Mouse (Mus musculus): ENCODE measurements around the gene Polr1b. TPM values are rescaled to one million over a fixed set of nuclear protein-coding genes. Genes with fewer than 3 reads are reported as not detected.

Gene Polr1b
- polyA plus RNA-seq, 1 experiment, result 19.1 TPM

GRCm38 (mm10) chr2:129151111-129151510 is 50.3 kb downstream of the Polr1b start:
- no peaks in the 10 kb centered on the region for H3K79me3 ChIP-seq (ENCODE audit: low read depth)
- no peak overlapping the region for H3K4me3 ChIP-seq (ENCODE audit: insufficient read depth, poor library complexity, severe bottlenecking)
- H3K79me2 ChIP-seq (ENCODE audit: control insufficient read depth, insufficient read depth), result no peaks in the 10 kb centered on the region
- H3K36me3 ChIP-seq (ENCODE audit: control insufficient read depth, insufficient read depth), result no peaks in the 10 kb centered on the region
- TF ChIP-seq CEBPB (IDR thresholded peaks at IDR 0.05; ENCODE audit: low read depth) (no peak), MYOD1 (IDR thresholded peaks at IDR 0.05; ENCODE audit: control insufficient read depth, insufficient read length, low read depth) (no peak), MYOG (IDR thresholded peaks at IDR 0.05; ENCODE audit: control insufficient read depth, extremely low read depth, insufficient read length) (no peak), USF1 (IDR thresholded peaks at IDR 0.05; ENCODE audit: low read depth) (no peak), FOSL1 (IDR thresholded peaks at IDR 0.05; ENCODE audit: insufficient read depth, low read length, poor library complexity, severe bottlenecking) (no peak), MAX (IDR thresholded peaks at IDR 0.05) (no peak), CTCF (IDR thresholded peaks at IDR 0.05; ENCODE audit: control insufficient read depth, insufficient read depth, insufficient read length) (no peak)
- no peak overlapping the region for H3ac ChIP-seq (ENCODE audit: control insufficient read depth, insufficient read length, low read depth)
- no peaks in the 10 kb centered on the region for H3K27me3 ChIP-seq (ENCODE audit: control insufficient read depth, insufficient read depth, insufficient read length)

- no peaks in the 10 kb centered on the region for H3K27me3 ChIP-seq (ENCODE audit: control insufficient read depth, insufficient read depth, insufficient read length)
- H3ac ChIP-seq (ENCODE audit: control insufficient read depth, insufficient read length, low read depth), result no peak overlapping the region
- no peaks in the 10 kb centered on the region for H3K79me3 ChIP-seq (ENCODE audit: low read depth)
- no peaks in the 10 kb centered on the region for H3K79me2 ChIP-seq (ENCODE audit: control insufficient read depth, insufficient read depth)
- H3K36me3 ChIP-seq (ENCODE audit: control insufficient read depth, insufficient read depth), result no peaks in the 10 kb centered on the region
- H3K4me3 ChIP-seq (ENCODE audit: insufficient read depth, poor library complexity, severe bottlenecking), result no peak overlapping the region
- TF ChIP-seq MYOG (IDR thresholded peaks at IDR 0.05; ENCODE audit: control insufficient read depth, extremely low read depth, insufficient read length) (no peak), MAX (IDR thresholded peaks at IDR 0.05) (no peak), MYOD1 (IDR thresholded peaks at IDR 0.05; ENCODE audit: control insufficient read depth, insufficient read length, low read depth) (no peak)
Observed at GRCm38 (mm10) chr2:129152751-129153150, 52.0 kb downstream of the Polr1b start.

GRCm38 (mm10) chr2:129164815-129165214 is 64.0 kb downstream of the Polr1b start:
- no peak overlapping the region for H3ac ChIP-seq (ENCODE audit: control insufficient read depth, insufficient read length, low read depth)
- H3K79me3 ChIP-seq (ENCODE audit: low read depth), result no peaks in the 10 kb centered on the region
- no peaks in the 10 kb centered on the region for H3K79me2 ChIP-seq (ENCODE audit: control insufficient read depth, insufficient read depth)
- TF ChIP-seq FOSL1 (IDR thresholded peaks at IDR 0.05; ENCODE audit: insufficient read depth, low read length, poor library complexity, severe bottlenecking) (no peak), MAX (IDR thresholded peaks at IDR 0.05) (no peak), CEBPB (IDR thresholded peaks at IDR 0.05; ENCODE audit: low read depth) (no peak), MYOG (IDR thresholded peaks at IDR 0.05; ENCODE audit: control insufficient read depth, extremely low read depth, insufficient read length) (no peak), MYOD1 (IDR thresholded peaks at IDR 0.05; ENCODE audit: control insufficient read depth, insufficient read length, low read depth) (no peak), CTCF (IDR thresholded peaks at IDR 0.05; ENCODE audit: control insufficient read depth, insufficient read depth, insufficient read length) (no peak), USF1 (IDR thresholded peaks at IDR 0.05; ENCODE audit: low read depth) (no peak)
- no peak overlapping the region for H3K4me3 ChIP-seq (ENCODE audit: insufficient read depth, poor library complexity, severe bottlenecking)
- H3K27me3 ChIP-seq (ENCODE audit: control insufficient read depth, insufficient read depth, insufficient read length), result no peaks in the 10 kb centered on the region
- no peaks in the 10 kb centered on the region for H3K36me3 ChIP-seq (ENCODE audit: control insufficient read depth, insufficient read depth)

- Histone ChIP-seq H3K27me3 (ENCODE audit: control insufficient read depth, insufficient read depth, insufficient read length) (no peaks in the 10 kb centered on the region), H3K4me3 (ENCODE audit: insufficient read depth, poor library complexity, severe bottlenecking) (no peak overlapping the region), H3K79me3 (ENCODE audit: low read depth) (no peaks in the 10 kb centered on the region), H3ac (ENCODE audit: control insufficient read depth, insufficient read length, low read depth) (no peak overlapping the region), H3K36me3 (ENCODE audit: control insufficient read depth, insufficient read depth) (no peaks in the 10 kb centered on the region), H3K79me2 (ENCODE audit: control insufficient read depth, insufficient read depth) (no peaks in the 10 kb centered on the region)
- TF ChIP-seq CEBPB (IDR thresholded peaks at IDR 0.05; ENCODE audit: low read depth), result no peak
- TF ChIP-seq FOSL1 (IDR thresholded peaks at IDR 0.05; ENCODE audit: insufficient read depth, low read length, poor library complexity, severe bottlenecking), result peak; percentile 64
- TF ChIP-seq MAX (IDR thresholded peaks at IDR 0.05), result peak; percentile 74
Observed at GRCm38 (mm10) chr2:129166466-129167463, 66.0 kb downstream of the Polr1b start.

GRCm38 (mm10) chr2:129173386-129173785 is 72.6 kb downstream of the Polr1b start:
- no peak overlapping the region for H3ac ChIP-seq (ENCODE audit: control insufficient read depth, insufficient read length, low read depth)
- H3K79me2 ChIP-seq (ENCODE audit: control insufficient read depth, insufficient read depth), result no peaks in the 10 kb centered on the region
- no peaks in the 10 kb centered on the region for H3K79me3 ChIP-seq (ENCODE audit: low read depth)
- no peaks in the 10 kb centered on the region for H3K36me3 ChIP-seq (ENCODE audit: control insufficient read depth, insufficient read depth)
- no peaks in the 10 kb centered on the region for H3K27me3 ChIP-seq (ENCODE audit: control insufficient read depth, insufficient read depth, insufficient read length)
- TF ChIP-seq MYOD1 (IDR thresholded peaks at IDR 0.05; ENCODE audit: control insufficient read depth, insufficient read length, low read depth), result no peak
- H3K4me3 ChIP-seq (ENCODE audit: insufficient read depth, poor library complexity, severe bottlenecking), result no peak overlapping the region

- Histone ChIP-seq H3K79me3 (ENCODE audit: low read depth) (no peaks in the 10 kb centered on the region), H3K4me3 (ENCODE audit: insufficient read depth, poor library complexity, severe bottlenecking) (no peak overlapping the region), H3ac (ENCODE audit: control insufficient read depth, insufficient read length, low read depth) (no peak overlapping the region), H3K36me3 (ENCODE audit: control insufficient read depth, insufficient read depth) (no peaks in the 10 kb centered on the region), H3K79me2 (ENCODE audit: control insufficient read depth, insufficient read depth) (no peaks in the 10 kb centered on the region), H3K27me3 (ENCODE audit: control insufficient read depth, insufficient read depth, insufficient read length) (no peaks in the 10 kb centered on the region)
- TF ChIP-seq CTCF (IDR thresholded peaks at IDR 0.05; ENCODE audit: control insufficient read depth, insufficient read depth, insufficient read length) (peak; percentile 91), MYOG (IDR thresholded peaks at IDR 0.05; ENCODE audit: control insufficient read depth, extremely low read depth, insufficient read length) (no peak)
Observed at GRCm38 (mm10) chr2:129174474-129174873, 73.7 kb downstream of the Polr1b start.

Data from C2C12 (cell line).